ENCODE assay signal across 8 mouse cellular contexts in genomic region chr12:102319899-102320298, GRCm38 (mm10). TPM values are rescaled to one million over a fixed set of nuclear protein-coding genes. Genes with fewer than 3 reads are reported as not detected.
DNase-seq lines count a peak whose midpoint lies in the region; ATAC-seq and TF ChIP-seq lines count a peak whose summit lies in the region.

No protein-coding gene starts in this region.

- H3K4me3 ChIP-seq in testis, adult 2 months (ENCODE audit: control insufficient read depth, low read depth, low read length): no peak overlapping the region
- no peak overlapping the region for H3K4me3 ChIP-seq in lung, embryonic 15.5 days

- DNase-seq in testis, postnatal 14 days (ENCODE audit: low spot score): no peak
- DNase-seq in kidney, adult 9 months: peak; percentile 72
- no peak for DNase-seq in right cerebral cortex, postnatal 36 days (ENCODE audit: low spot score in 2 of 2)
- DNase-seq in gastrocnemius, adult 18-20 months (ENCODE audit: low spot score): no peak
- no peak for DNase-seq in right cerebral cortex, postnatal 4 days
- no peak for DNase-seq in spleen, postnatal 4 days (ENCODE audit: low spot score in 2 of 2)

- no peaks in the 10 kb centered on the region for H3K36me3 ChIP-seq in testis, adult 2 months (ENCODE audit: control insufficient read depth, insufficient read depth, low read length)
- peaks cover 7% of the 10 kb centered on the region for H3K36me3 ChIP-seq in lung, embryonic 15.5 days

- no peak for ATAC-seq in lung, embryonic 15.5 days (ENCODE audit: borderline replicate concordance, extremely low read depth, low FRiP score, low TSS enrichment)

- TF ChIP-seq CTCF in testis, adult 2 months (IDR thresholded peaks at IDR 0.05; ENCODE audit: control insufficient read depth, insufficient read depth, insufficient replicate concordance, low read depth, low read length): no peak

- 30% methylated on average over 2 of the region's 2 CpGs for WGBS in lung, embryonic 15.5 days

- H3K9ac ChIP-seq in lung, embryonic 15.5 days: no peak overlapping the region

- H3K9me3 ChIP-seq in lung, embryonic 15.5 days: no peaks in the 10 kb centered on the region

- no peak overlapping the region for H3K4me2 ChIP-seq in lung, embryonic 15.5 days

- TF ChIP-seq POLR2A in testis, adult 2 months (IDR thresholded peaks at IDR 0.05; ENCODE audit: control insufficient read depth, low read depth, low read length): no peak

- peak overlapping the region; percentile 41 for H3K27ac ChIP-seq in testis, adult 2 months (ENCODE audit: control insufficient read depth, insufficient read depth, low read depth, low read length)
- H3K27ac ChIP-seq in lung, embryonic 15.5 days: peak overlapping the region; percentile 53; the same call in 1 of the 2 replicates

- H3K27me3 ChIP-seq in testis, adult 2 months (ENCODE audit: control insufficient read depth, insufficient read depth, low read length): no peaks in the 10 kb centered on the region
- H3K27me3 ChIP-seq in lung, embryonic 15.5 days: no peaks in the 10 kb centered on the region

- H3K4me1 ChIP-seq in testis, adult 2 months (ENCODE audit: control insufficient read depth, insufficient read depth, low read length): no peaks in the 10 kb centered on the region
- peaks cover 59% of the 10 kb centered on the region for H3K4me1 ChIP-seq in lung, embryonic 15.5 days

RNA-seq across cellular contexts. Expression of gene Rin3, which starts 37.1 kb away (rescaled TPM):
- polyA plus RNA-seq in testis, adult 2 months (2012; rRNA removed): 2.1 and 2.4 TPM in 2 replicates
- 12.7 and 14.2 TPM in 2 replicates for polyA plus RNA-seq in lung, embryonic 15.5 days (2015; fragmentation: Nextera tagmentation; extraction: Ambion mirVana)
- total RNA-seq in gastrocnemius, adult 18-20 months (2021): 1 to 10 TPM; 7.8 to 9.1 TPM
